Mouse (Mus musculus) fat pad, adult 2 months (tissue): Measurements from ENCODE around the gene Gmcl1.

Experiments
- DNase-seq: peaks from one replicate; pipeline ENCODE4 v3.0.0-alpha.2; 2011; ENCODE audit warnings: low read depth, low spot score; ENCODE audit errors: extremely low read depth

Gene Gmcl1

DNA sequence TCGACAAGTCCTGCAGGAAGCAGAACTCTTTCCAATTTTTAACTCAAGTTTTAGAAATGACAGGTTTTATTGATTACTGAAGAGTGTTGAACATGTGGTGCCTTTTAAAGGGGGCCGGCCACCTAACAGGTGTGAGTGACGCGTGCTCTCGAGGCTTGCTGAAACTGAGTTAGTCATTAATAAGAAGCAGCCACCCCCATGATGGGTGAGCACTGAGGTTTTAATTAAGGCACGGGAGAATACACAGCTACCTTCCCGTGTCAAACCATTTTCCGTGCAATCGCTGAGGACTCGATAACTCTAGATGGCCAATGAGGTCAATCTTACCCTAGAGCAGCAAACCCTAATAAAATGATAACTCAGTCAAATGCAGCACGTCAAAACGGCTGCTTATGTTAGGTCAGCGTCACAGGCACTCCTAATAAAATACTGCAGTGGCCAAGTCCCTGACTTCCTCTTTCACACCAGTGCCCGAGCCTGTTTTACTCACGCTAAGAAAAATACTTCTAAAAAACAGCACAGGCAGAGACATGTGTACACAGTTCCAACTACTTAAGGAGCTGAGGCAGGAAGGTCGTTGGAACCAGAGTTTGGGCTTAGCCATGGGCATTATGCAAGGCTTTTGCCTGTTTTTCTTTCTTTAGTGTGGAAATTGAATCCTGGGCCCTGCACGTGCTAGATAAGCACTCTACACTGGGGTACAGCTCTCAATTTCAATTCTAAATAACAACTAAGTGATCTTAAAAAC, 67.4 kb downstream of the Gmcl1 start:
- DNase-seq: no peak

- no peak for DNase-seq
Measured at GRCm38 (mm10) chr6:86665076-86665475, 68.1 kb downstream of the Gmcl1 start.

- no peak for DNase-seq
Measured at GRCm38 (mm10) chr6:86660161-86660877, 72.9 kb downstream of the Gmcl1 start.

DNA sequence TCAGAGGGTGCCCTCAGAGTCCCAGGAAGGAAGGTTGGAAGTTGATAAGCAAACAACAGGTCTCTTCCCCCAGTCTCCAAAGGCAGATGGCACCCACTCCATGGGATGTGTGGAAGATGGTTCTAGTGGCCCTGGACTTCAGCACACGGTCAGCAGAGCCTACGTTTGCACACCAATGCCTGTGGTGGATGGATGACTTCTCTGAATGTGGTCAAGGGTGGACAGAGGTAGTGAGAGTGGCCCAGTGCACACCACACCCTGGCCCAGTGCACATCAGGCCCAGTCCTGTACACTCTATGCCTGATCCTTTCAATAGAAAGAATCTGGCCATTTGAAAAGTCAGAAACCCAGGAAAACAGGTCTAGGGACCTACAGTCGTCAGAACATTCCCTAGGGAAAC, 74.7 kb downstream of the Gmcl1 start:
- no peak for DNase-seq

GRCm38 (mm10) chr6:86654270-86654916, 78.8 kb downstream of the Gmcl1 start:
- no peak for DNase-seq

DNA sequence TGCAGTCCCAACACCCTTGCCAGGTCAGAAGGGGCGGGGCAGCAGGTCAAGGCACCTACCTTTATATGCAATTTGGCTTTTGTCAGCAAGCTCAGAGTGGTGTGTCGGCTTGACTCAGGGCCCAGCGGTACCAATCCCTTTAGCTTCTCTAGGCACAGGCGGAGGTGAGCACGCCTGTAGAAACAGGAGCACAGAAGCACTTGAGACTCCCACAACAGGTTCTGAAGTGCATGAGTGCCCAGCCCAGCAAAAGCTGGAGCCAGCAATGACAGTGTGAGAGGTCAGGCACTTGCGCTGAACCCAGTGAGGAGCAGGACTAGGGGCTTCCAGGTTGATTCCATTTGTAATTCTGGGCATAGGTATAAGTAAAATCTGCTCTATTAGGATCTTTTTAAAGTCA, 80.2 kb downstream of the Gmcl1 start:
- DNase-seq: no peak

DNA sequence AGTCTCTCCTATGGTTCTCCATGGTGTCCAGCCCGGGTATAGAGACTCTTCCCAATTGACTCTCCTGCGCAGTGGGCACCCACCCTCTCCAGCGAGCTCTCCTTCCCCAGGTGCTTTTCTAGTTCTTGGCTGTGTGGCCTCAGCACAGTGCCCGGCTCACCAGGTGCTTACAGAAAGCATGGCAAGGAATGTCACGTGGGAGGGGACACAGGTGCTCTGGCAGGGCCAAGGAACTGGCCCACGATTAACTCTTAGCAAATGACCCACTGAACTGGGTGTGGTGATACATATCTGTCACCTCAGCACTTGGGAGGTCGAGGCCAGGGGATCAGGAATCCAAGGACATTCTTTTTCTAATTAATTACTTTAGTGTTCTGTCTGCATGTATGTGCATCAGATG, 87.0 kb downstream of the Gmcl1 start:
- no peak for DNase-seq

- no peak for DNase-seq
Measured at GRCm38 (mm10) chr6:86645551-86645950, 87.6 kb downstream of the Gmcl1 start.

DNA sequence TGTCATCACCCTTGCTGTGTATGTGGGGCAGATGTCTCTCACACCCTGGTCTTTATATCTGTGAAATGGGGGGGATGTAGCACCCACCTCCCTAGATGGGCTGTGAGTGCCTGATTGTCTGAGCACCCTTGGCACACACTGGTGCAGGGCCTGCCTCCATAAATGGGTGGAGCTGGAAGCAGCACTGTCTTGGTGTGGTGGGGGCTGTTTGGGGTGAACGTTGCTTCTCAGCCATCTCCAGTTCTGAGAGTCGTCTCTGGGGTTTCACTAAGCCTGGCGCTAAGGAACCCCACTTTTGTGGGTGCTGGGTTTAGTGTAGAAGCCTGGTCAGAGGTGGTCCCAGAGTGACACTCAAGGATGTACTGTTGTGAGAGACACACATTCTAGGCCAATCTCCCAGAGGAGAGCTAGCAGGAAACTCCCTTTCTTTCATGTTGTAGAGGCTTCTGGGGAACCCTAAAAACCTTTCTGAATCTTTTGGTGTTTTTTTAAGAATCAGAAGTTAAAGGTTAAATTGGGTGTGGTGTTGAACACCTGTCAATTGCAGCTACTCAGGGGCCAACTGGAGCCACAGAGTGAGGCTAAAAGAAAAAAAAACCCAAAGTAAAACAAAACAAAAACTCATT, 88.3 kb downstream of the Gmcl1 start:
- no peak for DNase-seq
